Mouse (Mus musculus) spleen, adult 18-20 months (tissue): ENCODE data around the gene Wdfy3.

Experiments used
- DNase-seq, 2 experiments: peaks; one replicate each; pipeline ENCODE4 v3.0.0; 2022; ENCODE audit warnings: mixed read lengths in 2 of 2

Gene Wdfy3

GRCm38 (mm10) chr5:102054511-102055093, 15.1 kb downstream of the Wdfy3 start:
- DNase-seq: no peak

DNA sequence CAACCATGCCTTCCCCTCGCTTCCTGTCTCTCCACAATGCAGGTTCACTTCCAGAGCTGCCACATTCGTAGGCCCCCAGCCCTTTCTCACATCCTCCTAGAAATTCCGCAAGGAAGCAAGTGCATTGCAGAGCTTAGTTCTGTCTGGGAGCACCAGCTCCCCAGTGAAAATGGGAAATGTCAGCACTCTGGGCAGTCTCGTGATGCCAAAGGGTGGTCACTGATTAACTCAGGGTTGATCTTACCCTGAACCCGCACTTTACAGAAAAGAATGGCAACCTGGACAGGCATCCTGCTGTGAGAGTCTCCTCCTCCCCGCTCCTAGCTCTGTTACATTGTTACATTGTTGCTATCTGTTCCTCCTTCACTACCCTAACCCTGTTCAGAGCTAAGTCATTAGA, 16.8 kb downstream of the Wdfy3 start:
- no peak for DNase-seq

DNA sequence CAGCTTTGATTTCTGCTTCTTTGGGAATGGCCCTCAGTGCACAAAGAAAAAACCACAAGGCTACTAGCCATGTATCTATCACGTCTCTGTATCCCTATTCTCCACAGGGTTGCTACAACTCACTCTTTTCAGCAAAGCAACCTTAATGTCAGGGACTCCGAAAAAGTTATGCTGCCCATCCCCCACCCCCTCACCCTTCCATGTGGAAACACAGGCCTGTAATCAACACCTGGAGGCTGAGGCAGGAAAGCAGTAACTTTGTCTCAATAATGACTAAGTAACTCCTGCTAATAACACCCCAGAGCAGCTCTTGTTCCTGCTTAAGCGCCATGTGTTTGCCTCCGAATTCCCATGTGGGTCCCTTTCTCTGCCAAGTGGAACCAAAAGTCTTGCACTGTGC, 17.3 kb downstream of the Wdfy3 start:
- DNase-seq: no peak

GRCm38 (mm10) chr5:102050677-102051076, 19.0 kb downstream of the Wdfy3 start:
- DNase-seq: no peak

DNA sequence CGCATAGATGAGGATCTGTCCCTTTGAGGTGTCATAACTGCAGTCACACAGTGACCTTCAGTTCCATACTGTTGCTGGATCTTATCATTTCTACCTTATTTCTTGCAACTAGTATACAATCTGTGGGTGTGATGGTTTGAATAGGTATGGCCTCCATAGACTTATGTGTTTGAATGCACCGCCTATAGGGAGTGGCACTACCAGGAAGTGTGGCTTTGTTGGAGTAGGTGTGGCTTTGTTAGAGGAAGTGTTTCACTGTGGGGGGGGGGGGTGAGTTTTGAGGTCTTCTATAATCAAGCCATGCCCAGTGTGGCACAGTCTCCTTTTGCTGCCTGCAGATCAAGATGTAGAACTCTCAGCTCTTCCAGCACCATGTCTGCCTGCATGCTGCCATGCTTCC, 21.3 kb downstream of the Wdfy3 start:
- DNase-seq: no peak

DNA sequence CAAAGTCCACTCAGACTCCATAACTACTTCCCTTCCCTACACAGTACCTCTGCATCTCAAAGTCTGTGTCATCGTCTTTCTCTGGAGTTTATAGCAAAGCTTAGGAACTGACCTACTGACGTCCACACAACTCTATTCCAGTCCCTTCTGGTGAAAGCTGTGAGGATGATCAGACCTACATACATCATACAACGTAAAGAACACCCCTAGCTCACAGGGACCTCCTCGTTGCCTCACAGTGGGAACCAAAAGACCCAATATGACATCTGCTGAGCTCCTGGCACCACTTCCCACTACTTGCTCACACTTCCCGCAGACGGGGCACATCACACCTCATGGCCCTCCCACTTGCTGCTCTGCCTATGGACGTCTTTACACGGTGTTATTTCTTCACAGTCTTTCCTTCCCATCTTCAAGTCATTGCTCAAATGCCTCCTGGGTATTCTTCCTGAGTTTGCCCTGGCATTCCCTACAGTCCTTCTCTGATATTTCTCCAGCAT, 23.1 kb downstream of the Wdfy3 start:
- DNase-seq: no peak

DNA sequence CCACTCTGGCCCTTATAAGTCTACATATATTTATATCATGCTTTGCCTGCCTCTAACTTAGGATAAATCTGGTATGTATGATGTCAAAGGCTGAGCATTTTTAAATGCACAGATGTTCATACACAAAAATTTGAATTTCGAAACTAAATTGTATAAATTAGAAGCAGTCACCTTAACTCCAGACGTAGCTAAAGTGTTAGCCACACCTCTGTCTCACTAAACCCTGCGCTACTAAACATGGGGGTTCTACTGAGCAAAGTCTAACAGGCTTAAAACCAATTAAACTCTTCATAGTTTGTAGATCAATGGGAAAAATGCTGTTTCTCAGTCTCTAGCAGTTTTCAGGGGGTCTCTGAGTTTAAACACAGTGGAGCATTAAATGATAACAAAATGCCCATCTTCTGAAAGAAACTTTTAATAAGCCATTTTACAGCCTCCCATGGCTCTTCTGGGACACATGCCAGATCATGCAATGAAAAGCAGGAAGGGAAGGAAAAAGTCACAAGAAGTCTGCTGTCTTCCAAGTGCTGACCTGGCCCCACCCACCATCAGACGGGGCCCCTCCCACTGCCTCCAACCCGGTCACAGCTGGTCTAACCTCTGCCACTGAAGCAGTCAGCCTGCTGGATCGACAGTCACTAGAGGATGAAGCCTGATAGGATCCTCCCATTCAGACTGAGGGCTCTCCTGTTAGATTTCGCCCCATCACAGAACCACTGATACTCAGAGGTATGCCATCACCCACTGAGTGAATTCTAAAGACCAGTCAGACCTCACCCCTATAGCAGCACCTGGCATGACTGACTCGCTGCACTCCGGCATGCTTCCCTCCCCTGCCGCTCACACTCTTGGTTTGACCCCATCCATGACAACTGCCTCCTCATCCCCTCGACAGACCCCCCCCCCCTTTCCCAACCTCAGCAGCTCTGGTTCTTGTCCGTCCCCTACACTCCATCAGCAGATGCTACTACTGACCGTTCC, 23.8 kb downstream of the Wdfy3 start:
- DNase-seq: no peak

DNA sequence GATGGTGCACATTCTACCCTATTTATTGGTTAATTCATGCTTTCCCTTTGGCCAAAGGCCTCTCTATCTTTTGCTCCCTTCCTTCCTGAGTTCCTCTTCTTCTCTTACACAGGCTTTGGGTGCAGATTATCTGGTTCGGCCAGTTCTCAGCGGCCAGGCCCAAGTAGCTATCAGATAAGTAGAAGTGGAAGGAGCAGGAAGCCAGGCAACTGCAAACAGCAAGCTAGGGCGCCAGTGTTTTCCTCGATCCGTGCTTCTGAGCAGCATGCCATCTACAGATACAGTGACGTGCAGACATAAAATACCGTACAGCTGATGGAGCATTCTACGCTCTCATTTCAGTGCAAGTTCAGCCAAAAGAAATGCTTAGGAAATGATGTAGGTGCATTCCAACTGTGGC, 24.5 kb downstream of the Wdfy3 start:
- DNase-seq: no peak

DNA sequence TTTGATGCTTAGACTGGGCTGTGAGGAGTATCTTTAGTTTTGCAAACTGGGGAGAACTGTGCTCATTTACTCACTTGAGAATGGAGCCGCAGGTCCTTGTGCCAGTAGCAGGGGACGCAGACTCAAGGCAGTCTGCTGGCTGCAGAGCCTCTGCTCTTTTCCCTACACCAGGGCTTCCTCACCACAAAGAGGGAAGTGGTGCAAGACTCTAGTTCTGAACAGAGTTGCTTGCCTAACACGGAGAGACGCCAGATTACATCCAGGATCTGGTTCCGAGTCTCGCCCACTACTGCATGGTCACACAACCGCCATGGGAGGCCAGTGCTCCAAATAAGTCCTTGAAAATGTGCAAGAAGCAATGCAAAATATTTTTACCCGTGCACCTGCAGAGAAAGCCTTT, 36.4 kb downstream of the Wdfy3 start:
- no peak for DNase-seq

GRCm38 (mm10) chr5:102032594-102033240, 37.0 kb downstream of the Wdfy3 start:
- no peak for DNase-seq

DNA sequence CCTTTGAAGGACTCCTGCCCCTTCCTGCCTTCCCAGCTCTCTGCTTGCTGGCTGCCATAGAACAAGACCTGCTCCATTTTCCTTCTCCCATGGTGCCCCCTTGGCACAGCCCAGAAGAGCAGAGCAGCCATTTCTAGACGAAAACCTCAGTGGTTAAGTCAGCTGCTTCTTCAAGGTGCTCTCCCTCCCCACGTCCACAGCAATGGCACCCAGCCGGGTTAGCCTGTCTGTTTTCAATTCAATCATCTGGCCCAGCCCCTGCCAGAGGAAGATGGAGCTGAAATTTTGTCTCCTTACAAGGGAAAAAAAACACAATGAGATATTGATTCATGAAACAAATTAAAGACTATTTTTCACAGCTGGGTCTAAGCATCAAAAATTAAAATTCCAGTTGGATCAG, 37.5 kb downstream of the Wdfy3 start:
- DNase-seq: no peak

GRCm38 (mm10) chr5:102023376-102023775, 46.3 kb downstream of the Wdfy3 start:
- no peak for DNase-seq

DNA sequence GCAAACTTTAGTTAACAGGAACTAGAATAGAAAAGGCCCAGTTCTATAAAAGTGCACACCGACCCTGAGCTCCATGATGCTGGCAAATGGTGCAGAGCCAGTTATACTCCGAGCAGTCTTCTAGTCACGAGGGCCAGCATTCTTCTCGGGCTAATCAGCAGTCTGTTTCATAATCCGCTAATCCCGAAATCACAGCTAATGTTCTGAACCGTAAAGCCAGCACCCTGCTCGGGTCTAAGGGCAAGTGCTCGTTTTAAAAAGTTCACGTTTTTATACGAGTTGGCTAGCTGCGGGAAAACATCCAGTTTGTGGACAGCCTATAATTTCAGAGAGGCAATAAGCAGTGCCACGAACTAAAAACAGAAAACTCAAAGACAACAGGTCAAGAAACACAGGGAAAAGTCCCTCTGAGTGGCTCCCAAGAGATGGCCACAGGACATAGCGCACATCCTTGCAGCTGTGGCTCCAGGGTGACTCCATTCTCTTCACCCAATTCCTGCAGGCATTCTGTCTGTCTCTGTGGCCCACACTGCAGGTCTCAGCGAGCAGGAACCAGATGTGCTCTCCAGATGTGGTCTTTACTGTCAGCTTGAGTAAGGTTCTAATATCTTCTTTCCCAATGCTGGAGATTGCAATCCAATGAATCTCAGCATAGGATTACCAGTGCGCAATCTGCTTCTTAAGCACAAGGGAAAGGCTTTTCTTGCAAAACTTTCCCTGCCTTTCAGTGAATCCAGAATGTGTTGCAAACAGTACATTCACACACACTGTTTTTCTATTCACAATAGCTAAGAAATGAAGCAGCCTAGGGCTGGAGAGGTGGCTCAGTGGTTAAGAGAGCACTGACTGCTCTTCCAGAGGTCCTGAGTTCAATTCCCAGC, 47.5 kb downstream of the Wdfy3 start:
- DNase-seq: no peak

- DNase-seq: no peak
These were observed 55.5 kb downstream of the Wdfy3 start for GRCm38 (mm10) chr5:102014235-102014634.

GRCm38 (mm10) chr5:102013781-102014180, 55.9 kb downstream of the Wdfy3 start:
- DNase-seq: no peak

DNA sequence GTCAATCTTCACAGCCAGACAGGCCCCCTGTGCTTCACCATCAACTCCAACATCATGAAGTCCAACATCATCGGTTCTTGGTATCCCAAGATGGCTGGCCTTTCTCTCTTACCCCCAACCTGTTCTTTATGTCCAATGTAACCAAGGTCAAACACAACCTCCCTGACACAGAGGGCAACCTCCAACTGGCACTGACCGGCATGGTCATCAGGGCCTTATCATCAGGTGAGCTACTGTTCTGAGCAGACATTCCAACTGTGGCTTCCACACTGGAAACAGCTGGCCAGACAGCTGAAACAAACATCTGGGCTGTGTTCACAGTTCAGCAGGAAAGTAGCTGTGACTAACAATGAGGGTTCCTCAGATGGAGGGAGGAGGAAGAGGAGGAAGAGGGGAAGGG, 58.8 kb downstream of the Wdfy3 start:
- DNase-seq: no peak

DNA sequence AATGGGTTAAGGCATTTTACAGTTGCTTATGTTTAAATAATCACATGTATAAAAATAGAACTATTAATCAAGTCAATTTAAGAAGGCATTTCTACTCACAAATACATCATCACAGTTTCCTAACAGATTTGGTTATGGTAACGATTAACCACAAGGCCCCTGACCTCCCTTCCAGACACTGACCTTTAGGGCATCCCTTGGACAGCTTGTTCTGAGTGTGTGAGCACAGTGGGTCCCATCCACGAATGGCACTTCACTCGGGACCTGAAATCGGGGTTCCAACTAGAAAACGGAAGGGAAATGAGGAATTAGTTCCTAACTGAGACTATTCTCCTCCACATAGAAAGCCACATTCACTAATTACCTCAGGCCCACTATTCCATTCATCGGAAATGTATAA, 60.1 kb downstream of the Wdfy3 start:
- DNase-seq: no peak

DNA sequence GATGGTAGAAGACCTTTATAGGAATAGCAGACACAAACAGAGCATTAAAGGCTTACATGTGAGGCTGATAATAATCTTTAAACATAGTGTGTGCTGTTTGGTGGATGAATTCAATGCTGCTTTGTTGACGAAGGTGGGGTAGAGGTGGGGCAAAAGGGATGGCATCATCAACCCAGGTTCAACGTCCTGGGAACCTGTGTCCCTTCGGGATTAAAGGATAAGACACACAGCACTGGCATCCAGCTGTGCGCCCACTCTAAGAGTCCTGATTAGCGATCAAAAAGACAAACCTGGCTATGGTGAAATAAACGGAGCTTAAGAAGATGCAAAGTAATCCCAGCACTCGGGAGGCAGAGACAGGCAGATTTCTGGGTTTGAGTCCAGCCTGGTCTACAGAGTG, 61.0 kb downstream of the Wdfy3 start:
- DNase-seq: no peak

DNA sequence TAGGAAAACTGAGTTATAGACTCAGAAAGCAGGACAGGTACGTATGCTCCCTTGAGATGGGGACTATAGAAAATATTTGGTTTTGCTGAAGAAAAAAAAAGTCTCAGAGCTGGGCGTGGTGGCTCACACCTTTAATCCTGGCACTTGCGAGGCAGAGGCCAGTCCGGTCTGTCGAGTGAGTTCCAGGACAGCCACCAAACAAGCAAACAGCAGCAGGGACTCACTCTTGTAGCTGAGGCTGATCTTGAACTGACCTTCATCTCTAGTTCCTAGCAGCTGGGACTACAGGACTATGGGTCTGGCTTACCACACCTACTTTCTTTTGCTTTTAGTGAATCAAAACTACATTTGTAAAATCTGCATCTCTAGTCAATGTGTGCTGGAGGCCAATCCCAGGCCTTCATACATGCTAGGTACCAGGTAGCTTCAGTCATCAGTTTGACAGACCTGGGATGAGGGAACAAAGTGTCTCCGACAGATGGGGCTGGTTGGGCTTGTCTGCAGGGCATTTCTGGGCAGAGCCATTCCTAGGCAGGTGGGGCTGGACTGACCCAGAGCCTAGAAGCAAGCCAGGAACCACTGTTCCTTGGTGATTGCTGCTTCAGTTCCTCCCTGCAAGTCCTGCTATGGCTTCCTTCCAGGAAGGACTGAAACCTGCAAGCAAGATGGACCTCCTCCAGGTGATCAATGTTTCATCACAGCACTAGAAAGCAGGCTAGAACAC, 63.3 kb downstream of the Wdfy3 start:
- DNase-seq: no peak

- no peak for DNase-seq
These were observed 66.3 kb downstream of the Wdfy3 start for GRCm38 (mm10) chr5:102003371-102003770.

GRCm38 (mm10) chr5:102001026-102001425, 68.7 kb downstream of the Wdfy3 start:
- no peak for DNase-seq

GRCm38 (mm10) chr5:101998971-101999370, 70.8 kb downstream of the Wdfy3 start:
- DNase-seq: no peak
